Mouse (Mus musculus): ENCODE data around the gene Folr1.

DNA sequence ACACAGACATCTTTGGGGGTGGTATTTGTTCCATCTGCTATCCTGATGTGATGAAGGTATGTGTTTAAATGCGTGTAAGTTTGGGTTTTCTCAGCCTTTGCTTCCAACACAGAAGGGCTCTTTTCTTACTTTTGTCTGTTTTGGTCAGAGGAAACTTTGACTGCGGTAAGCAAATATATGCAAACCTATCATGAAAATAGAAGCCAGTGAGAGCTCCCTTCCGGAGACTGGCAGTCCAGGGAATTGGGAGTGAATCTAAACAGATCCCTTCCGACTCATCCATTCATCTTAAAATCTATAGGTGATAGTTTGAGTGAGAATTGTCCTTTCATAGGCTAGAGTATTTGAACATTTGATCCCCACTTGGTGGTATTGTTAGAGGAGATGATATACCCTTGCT, 17.9 kb upstream of the Folr1 start:
- TF ChIP-seq CTCF (IDR thresholded peaks at IDR 0.05; ENCODE audit: control insufficient read depth, insufficient read depth, insufficient replicate concordance, low read depth, low read length): no peak
- TF ChIP-seq POLR2A (IDR thresholded peaks at IDR 0.05; ENCODE audit: control insufficient read depth, low read depth, low read length): no peak

Data from testis, adult 2 months (tissue).